Mouse (Mus musculus) splenic B cell, adult 2 months (primary cell): ENCODE data around the gene Snrnp35.
"Not testable (repeated sequence)": the region's sequence is repeated elsewhere in the genome, so short reads cannot be mapped to it uniquely, and the experiment has no call there.

ENCODE experiments used
- DNase-seq: peaks from one replicate; pipeline ENCODE4 v3.0.0-alpha.2; 2011; ENCODE audit warnings: low read depth, low spot score
- H3K27me3 ChIP-seq: 2 replicates; pipeline ENCODE4 v1.6.1; 2012; ENCODE audit warnings: mild to moderate bottlenecking, low read length, moderate library complexity, mixed read lengths; ENCODE audit not compliant: control insufficient read depth, poor library complexity, insufficient read depth, severe bottlenecking
- H3K36me3 ChIP-seq: 2 replicates; pipeline ENCODE4 v1.6.1; 2012; ENCODE audit warnings: mild to moderate bottlenecking, low read length, moderate library complexity, mixed read lengths; ENCODE audit not compliant: control insufficient read depth, poor library complexity, insufficient read depth, severe bottlenecking

Gene Snrnp35

DNA sequence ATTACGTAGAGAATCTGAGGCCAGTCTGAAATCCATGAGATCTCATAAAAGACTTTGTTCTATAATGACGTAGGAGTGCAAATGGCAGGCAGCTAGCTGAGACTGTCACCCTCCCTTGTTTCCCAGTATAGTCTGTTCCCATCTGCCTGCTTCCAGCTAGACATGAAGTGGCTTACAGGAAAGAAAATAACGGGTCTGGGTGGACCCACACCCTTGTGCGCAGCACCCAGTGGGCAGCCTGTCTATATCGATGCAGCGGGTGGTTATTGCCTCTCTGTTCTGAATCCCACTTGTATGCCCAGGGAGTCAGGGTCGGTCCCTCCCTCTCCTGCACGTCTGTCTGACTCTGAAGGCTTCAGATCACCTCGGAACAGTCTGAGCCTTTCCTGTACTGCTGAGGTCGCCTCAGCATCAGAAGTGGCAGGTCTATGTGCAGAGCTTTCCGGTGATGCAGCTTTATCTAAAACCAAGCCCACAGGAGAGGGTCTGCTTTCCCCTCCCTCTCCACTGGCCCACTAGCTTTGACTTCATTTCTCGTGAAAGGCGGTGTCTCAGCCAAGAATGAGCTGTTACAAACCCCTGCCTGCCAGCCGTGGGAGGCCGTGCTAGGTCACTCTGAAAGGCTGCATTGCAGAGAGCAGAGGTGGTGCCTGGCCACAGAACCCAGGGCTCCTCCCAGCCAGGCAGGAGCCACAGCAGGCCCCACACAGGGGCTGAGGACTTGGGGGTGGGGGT, 30.3 kb upstream of the Snrnp35 start:
- no peak for DNase-seq
- peaks cover 20% of the 10 kb centered on the region for H3K36me3 ChIP-seq

DNA sequence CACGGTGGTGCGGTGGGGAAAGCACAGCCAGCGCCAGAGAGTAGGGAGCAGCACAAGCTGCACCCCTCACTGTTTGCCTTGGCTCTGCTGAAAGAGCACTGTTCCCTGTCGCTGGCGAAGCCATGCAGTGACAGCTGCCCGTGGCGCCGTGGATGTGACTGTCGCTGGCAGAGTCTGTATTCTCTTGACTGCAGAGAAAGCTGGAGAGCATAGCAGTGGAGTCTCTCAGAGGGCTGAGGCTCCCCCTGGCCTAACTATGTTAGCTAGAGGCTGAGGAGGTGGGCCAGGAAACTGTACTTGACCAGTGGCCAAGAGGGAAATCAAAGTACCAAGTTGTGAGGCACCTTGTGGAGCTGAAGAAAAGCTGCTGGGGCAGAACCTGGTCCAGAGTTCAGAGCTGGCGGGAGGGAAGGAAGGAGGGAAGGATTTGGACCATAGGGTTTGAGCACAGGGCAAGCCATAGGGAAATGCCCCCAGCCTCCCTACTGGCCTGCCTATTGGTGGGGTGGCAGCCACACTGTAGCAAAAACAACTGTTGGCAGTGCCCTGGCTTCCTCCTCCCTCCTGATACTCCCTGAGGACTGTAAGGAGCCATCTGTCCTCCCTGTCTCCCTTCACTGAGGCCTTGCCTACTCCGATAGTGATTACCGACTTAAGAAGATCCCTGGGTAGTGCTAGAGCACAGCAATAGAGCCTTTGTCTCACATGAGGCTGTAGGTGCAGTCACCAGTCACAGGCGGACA, 29.4 kb upstream of the Snrnp35 start:
- H3K27me3 ChIP-seq: no peaks in the 10 kb centered on the region
- H3K36me3 ChIP-seq: peaks cover 20% of the 10 kb centered on the region
- no peak for DNase-seq

More for the DNA sequence above, 30.3 kb upstream of the Snrnp35 start:
- no peaks in the 10 kb centered on the region for H3K27me3 ChIP-seq

DNA sequence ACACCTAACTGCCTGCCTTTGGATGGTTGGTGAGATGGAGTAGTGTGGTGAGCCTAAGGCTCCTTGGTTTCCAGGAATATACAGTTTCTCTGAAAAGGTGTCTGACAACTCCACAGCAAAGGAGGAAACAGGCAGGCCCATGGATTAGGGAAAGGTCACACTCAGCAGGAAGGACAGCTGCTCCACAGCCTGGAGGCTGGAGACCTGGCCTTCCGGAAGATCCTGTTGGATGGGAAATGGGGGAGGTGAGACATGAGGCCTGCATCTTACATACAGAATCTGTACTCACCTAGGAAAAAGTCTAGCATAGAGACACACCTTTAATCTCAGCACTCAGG, 28.9 kb upstream of the Snrnp35 start:
- Histone ChIP-seq H3K27me3 (no peaks in the 10 kb centered on the region), H3K36me3 (peaks cover 20% of the 10 kb centered on the region)
- DNase-seq: no peak

DNA sequence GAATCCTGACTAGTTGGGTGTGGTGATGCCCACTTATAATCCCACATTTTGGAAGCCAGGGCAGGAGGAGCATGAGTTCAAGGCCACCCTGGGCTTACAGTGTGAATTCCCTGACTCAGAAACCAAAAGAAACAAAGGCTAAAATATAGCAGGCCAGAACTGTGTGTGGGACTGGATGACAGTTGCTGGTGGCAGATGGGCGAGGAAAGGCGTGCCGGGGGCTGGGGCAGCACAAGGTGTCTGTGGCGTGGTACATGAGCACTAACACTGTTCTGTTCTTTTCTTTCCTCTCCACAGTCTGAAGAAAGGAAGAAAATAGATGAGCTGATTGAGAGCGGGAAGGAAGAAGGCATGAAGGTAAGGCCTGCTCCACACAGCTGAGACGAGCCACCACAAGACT, 26.2 kb upstream of the Snrnp35 start:
- DNase-seq: no peak
- Histone ChIP-seq H3K27me3 (no peaks in the 10 kb centered on the region), H3K36me3 (peaks cover 14% of the 10 kb centered on the region)

DNA sequence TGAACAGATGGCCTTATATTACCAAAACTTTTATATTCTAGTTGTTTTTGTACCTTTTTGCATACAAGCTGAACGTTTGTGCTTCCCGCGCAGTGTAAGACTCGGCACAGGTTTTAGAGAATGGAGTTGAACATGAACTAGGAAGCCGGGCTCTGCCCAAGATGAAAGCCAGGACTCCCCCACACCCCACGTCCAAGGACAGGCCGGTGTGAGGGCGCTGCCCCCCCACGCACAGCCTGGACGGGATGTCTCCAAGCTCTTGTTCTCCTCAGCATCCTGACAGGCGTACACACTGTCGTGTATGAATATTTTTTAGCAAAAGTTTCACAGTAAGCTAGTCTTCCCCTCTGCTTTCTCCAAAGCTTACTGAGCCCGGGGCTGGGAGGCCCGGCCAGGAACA, 22.0 kb upstream of the Snrnp35 start:
- H3K27me3 ChIP-seq, DNase-seq: not testable (repeated sequence)
- H3K36me3 ChIP-seq: peaks cover 10% of the 10 kb centered on the region

DNA sequence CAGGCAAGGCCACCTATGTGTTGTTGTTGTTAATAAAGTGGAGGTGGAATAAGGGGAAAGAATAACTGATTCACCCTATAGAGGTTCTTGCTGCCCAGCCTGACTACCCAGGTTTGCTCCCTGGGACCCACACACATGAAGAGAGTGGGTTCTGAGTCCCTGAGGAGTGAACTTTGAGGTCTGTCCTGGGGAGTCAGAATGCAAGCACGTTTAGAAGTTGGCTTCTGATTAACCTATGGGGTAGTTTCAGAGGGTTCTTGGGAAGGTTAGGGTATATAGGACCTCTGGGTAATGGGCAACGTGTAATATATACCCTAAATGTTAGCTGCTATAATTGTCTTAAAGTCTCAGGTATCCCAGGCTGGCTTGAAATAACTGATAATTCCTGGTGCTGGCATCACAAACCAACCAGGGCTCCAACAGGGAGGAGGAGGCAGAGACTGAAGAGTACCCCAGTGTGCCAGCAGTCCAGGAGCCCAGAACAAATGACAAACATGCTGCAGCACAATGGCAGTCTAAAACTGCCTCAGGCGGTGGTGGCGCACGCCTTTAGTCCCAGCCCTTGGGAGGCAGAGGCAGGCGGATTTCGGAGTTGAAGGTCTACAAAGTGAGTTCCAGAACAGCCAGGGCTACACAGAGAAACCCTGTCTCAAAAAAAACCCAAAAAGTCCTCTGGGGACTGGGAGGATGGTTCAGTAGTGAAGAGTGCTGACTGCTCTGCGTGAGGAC, 20.5 kb upstream of the Snrnp35 start:
- peaks cover 7% of the 10 kb centered on the region for H3K36me3 ChIP-seq
- DNase-seq: no peak
- no peaks in the 10 kb centered on the region for H3K27me3 ChIP-seq

DNA sequence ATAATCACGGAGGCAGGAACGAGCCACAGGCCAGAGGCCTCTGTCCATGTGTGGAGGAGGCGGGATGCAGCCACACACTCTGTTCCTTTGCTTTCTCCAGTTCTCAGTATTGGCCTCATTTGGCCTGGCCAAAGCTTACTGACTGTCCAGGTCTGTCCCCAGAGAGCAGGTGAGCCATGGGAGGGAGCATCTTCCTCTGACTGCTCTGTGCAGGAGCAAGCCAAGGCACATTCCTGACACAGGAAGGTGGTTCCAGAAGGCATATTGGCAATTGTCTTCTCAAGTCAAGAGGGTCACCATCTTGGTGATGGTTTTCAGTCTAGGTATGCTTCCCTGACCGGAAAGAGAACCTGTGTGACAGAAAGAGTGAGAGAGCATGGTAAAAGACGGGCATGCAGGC, 19.5 kb upstream of the Snrnp35 start:
- Histone ChIP-seq H3K27me3 (no peaks in the 10 kb centered on the region), H3K36me3 (peaks cover 7% of the 10 kb centered on the region)
- DNase-seq: no peak

DNA sequence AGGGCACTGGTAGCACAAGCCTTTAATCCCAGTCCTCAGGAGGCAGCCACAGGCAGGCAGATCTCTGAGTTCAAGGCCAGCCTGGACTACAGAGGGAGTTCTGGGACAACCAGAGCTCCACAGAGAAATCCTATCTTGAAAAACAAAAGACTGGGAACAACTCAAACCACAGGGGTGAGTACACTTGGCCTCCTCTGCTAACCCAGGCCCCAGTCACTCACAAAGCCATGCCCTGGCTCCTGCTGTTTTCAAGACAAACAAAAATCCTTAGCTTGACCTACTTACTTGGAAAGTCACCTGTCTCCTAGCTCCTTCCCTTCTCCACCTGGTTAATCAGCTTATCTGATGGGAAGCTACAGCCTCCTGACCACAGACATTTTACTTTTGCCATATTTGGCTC, 18.0 kb upstream of the Snrnp35 start:
- H3K27me3 ChIP-seq: no peaks in the 10 kb centered on the region
- DNase-seq: no peak

DNA sequence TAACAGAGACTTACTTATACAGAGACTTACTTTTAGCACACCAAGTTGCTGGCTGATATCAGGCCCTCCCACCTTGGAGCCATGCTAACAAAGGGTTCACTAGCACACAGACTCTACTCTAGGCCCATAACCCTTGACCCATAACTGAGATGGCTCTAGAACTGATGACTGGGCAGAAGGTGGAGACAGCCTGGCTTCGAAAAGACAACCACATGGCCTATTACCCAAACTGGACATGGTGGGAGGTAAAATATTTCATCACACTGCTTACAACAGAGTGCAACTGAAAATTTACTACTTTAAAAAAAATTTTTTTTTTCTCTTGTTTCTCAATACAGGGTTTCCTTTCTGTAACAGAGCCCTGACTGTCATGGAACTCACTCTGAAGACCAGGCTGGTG, 15.2 kb upstream of the Snrnp35 start:
- H3K27me3 ChIP-seq: no peaks in the 10 kb centered on the region
- no peak for DNase-seq
- peaks cover 5% of the 10 kb centered on the region for H3K36me3 ChIP-seq

More for the DNA sequence above, 18.0 kb upstream of the Snrnp35 start:
- H3K36me3 ChIP-seq: peaks cover 7% of the 10 kb centered on the region

DNA sequence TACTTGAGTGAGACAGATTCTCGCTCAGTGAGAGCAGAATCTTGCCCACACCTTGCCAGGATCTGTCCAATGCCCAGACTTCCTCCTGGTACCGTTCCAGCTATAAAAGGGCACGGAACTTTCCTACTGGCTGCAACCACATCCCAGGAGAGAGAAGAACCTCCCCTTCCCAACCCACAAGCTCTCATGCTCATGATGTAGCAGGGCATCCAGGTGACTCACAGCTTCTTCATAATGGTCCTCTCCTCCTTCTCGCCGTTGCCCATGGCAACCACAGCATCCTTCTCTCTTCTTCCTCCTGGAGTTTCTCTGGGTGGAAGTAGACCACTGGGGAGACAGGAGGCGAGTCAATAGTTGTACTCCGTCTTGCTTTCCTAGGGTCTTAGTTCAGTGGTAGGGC, 14.6 kb upstream of the Snrnp35 start:
- Histone ChIP-seq H3K27me3 (no peaks in the 10 kb centered on the region), H3K36me3 (peaks cover 4% of the 10 kb centered on the region)
- DNase-seq: no peak

DNA sequence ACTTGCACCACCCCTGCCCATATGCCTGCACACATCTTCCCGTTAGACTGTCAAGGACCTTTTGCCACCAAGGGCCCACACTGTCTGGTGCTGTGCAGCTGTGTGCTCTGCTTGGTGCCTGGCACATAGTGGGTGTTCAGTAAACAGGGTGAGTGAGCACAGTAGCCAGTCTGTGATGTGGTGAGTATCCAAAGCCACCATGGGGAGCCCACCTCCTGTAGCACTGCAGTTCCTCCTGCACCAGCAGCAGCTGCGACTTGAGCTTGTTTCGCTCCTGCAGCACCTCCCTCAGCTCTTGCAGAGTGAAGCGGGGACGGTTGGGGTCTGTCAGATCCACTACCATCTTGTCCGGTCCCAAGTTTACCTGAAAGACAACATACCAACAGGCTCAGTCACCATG, 13.4 kb upstream of the Snrnp35 start:
- DNase-seq: no peak
- peaks cover 4% of the 10 kb centered on the region for H3K36me3 ChIP-seq
- H3K27me3 ChIP-seq: no peaks in the 10 kb centered on the region

DNA sequence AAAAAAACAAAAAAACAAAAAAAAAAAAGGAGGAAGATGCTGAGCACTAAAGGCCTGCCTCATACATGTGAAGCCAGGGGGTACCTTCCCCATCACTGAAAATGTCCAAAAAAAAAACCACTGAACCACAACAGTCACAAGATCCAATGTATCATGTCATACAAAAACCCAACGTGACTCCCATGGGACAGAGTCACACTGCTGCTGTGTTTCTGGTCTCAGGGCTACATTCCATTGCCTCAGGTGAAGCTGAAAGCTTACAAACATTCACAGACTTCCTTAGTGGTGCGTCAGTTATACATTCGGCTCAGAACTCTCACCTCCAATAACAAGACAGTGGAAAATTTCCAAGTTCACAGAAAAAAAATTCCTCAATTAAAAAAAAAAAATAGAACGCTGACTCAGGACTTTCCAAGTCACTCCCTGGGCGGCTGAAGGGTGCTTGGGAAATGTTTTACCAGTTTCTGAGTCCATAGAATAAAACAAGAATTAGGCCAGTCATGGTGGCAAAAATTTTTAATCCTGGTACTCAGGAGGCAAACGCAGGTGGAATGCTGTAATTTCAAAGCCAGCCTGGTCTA, 12.3 kb upstream of the Snrnp35 start:
- Histone ChIP-seq H3K27me3 (no peaks in the 10 kb centered on the region), H3K36me3 (peaks cover 4% of the 10 kb centered on the region)
- peak; percentile 85 for DNase-seq

DNA sequence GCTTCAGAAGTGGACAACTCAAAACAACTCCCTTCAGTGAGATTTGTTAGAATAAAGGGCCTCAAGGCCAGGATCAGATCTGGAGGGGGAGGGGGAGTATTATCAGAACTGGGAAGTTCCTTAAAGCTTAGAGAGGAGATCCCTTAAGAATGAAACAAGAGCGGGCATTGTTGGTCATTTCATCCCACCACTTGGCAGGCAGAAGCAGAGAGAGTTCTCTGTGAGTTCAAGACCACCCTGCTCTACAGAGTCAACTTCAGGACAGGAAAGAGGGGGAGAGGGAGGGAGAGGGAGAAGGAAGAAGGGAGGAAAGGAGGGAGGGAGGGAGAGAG, 4.1 kb upstream of the Snrnp35 start:
- DNase-seq: no peak
- H3K27me3 ChIP-seq: no peaks in the 10 kb centered on the region
- H3K36me3 ChIP-seq: no peaks in the 10 kb centered on the region

DNA sequence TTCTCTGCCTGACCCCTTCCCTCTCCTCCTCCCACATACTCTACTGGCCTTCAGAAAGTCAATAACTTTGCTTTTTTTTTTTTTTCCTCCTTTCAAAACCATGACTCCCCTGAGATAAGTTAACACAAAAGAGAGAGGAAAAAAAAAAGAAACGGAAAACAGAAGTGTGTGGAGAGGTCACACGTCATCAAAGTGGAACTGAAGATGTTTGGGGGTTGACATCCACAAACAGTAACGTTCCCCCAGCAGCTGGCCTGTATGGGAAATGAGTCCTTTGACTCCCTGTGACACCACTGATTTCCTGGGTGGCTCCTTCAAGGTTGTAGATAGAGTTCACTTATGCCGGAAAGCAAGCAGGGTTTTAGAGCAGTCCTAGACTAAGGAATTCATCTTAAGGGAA, 2.8 kb upstream of the Snrnp35 start:
- DNase-seq: peak; percentile 88
- H3K27me3 ChIP-seq: no peaks in the 10 kb centered on the region
- no peaks in the 10 kb centered on the region for H3K36me3 ChIP-seq

DNA sequence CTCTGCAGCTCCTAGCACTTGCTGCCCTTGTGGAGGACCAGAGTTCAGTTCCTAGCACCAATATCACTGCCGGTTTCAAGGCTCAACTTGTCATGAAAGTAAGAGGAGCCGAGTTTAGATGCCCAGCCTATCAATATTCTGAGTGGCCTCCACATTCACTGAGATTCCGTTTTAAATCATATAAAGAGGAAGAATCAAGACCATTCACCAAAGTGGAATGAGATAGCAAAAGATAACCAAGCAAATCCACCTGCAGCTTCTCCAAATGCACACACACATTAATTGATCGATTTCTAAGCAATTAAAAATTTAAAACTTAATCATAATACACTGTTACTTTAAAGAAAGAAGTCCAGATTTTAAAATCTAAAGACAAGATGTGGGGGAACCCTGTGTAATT, 1.2 kb upstream of the Snrnp35 start:
- DNase-seq: no peak
- H3K27me3 ChIP-seq: no peaks in the 10 kb centered on the region
- no peaks in the 10 kb centered on the region for H3K36me3 ChIP-seq
